Mouse (Mus musculus) small intestine, adult 2 months (tissue): ENCODE results near the gene Hook1.

Experiments used
- CTCF ChIP-seq: fragments of 200-500 bp; IDR thresholded peaks from 2 replicates; pipeline ENCODE4 v1.5.1; 2012; ENCODE audit warnings: low read depth, mild to moderate bottlenecking, control low read depth, inconsistent platforms, low read length, moderate library complexity, mixed read lengths; ENCODE audit not compliant: insufficient replicate concordance, insufficient read length; ENCODE audit errors: extremely low read depth
- POLR2A ChIP-seq: fragments of 200-500 bp; IDR thresholded peaks from 2 replicates; pipeline ENCODE4 v1.6.1; 2012; ENCODE audit warnings: low read depth, mild to moderate bottlenecking, control low read depth, inconsistent platforms, low read length, moderate library complexity

GRCm38 (mm10) chr4:95917703-95918102 lies 49.3 kb upstream of the Hook1 start:
- TF ChIP-seq CTCF (no peak), POLR2A (no peak)
